Mouse (Mus musculus) ES-E14 (cell line): Measurements from ENCODE around the gene Ascc3. TPM values are rescaled to one million over a fixed set of nuclear protein-coding genes. Genes with fewer than 3 reads are reported as not detected.

Experiments
- DNase-seq: peaks from one replicate; pipeline ENCODE4 v3.0.0-alpha.2; 2013; ENCODE audit warnings: low read depth, low spot score
- H3K27ac ChIP-seq: 2 replicates; pipeline ENCODE4 v1.5.1; 2012; ENCODE audit warnings: low read depth, mild to moderate bottlenecking, low read length, moderate library complexity, mixed read lengths; ENCODE audit not compliant: poor library complexity, insufficient read depth, severe bottlenecking
- H3K36me3 ChIP-seq: 2 replicates; pipeline ENCODE4 v1.6.1; 2012; ENCODE audit warnings: mild to moderate bottlenecking, low read length, moderate library complexity, mixed read lengths; ENCODE audit not compliant: control insufficient read depth, poor library complexity, insufficient read depth, severe bottlenecking
- H3K4me1 ChIP-seq, 2 experiments: fragments of 150-350 bp in 1 of 2; sonication (generic) in 1 of 2; 2 replicates each; pipeline ENCODE4 v1.6.1; 2012; ENCODE audit warnings: low read length in 2 of 2, mild to moderate bottlenecking in 1 of 2, mixed read lengths in 1 of 2; ENCODE audit not compliant: control insufficient read depth in 2 of 2, insufficient read depth in 2 of 2, poor library complexity in 1 of 2
- H3K4me3 ChIP-seq, 2 experiments: fragments of 150-350 bp in 1 of 2; sonication (generic) in 1 of 2; 2 replicates each; pipeline ENCODE4 v1.5.1; 2012; ENCODE audit warnings: low read length in 2 of 2, low read depth in 1 of 2, mild to moderate bottlenecking in 1 of 2, mixed read lengths in 1 of 2; ENCODE audit not compliant: insufficient read depth in 1 of 2, poor library complexity in 1 of 2, severe bottlenecking in 1 of 2
- H3K9ac ChIP-seq: 2 replicates; pipeline ENCODE4 v1.6.1; 2012; ENCODE audit warnings: low read depth, mild to moderate bottlenecking, low read length, mixed read lengths; ENCODE audit not compliant: poor library complexity, insufficient read depth, severe bottlenecking
- H3K9me3 ChIP-seq: fragments of 150-350 bp; sonication (generic); 2 replicates; pipeline ENCODE4 v1.6.1; 2012; ENCODE audit warnings: low read depth, mild to moderate bottlenecking, low read length; ENCODE audit not compliant: control insufficient read depth, insufficient read depth
- CHD2 ChIP-seq: IDR thresholded peaks from 2 replicates; pipeline ENCODE4 v1.6.1; 2014; ENCODE audit warnings: mild to moderate bottlenecking, low read depth, low read length, inconsistent platforms
- HCFC1 ChIP-seq: IDR thresholded peaks from 2 replicates; pipeline ENCODE4 v1.6.1; 2012; ENCODE audit warnings: low read length, inconsistent platforms, borderline replicate concordance; ENCODE audit not compliant: insufficient read depth
- MAFK ChIP-seq: IDR thresholded peaks from 2 replicates; pipeline ENCODE4 v1.6.1; 2014; ENCODE audit warnings: mild to moderate bottlenecking, low read depth, low read length, inconsistent platforms; ENCODE audit not compliant: insufficient read depth
- ZC3H11A ChIP-seq: IDR thresholded peaks from 2 replicates; pipeline ENCODE4 v1.6.1; 2012; ENCODE audit warnings: low read depth, mild to moderate bottlenecking, inconsistent platforms, low read length, borderline replicate concordance
- ZNF384 ChIP-seq: IDR thresholded peaks from 2 replicates; pipeline ENCODE4 v1.6.1; 2012; ENCODE audit warnings: low read depth, low read length, inconsistent platforms
- in situ Hi-C, 2 experiments: fragments of 600-800 bp; cut with MboI; formaldehyde crosslinking; loops; one replicate each; pipeline ENCODE4 v1.15.1; 2025; ENCODE audit warnings: low sequenced_read_pairs in 2 of 2, inconsistent platforms in 1 of 2; ENCODE audit not compliant: unreplicated experiment in 2 of 2
- total RNA-seq: library from RNA; depleted of rRNA; stranded (reverse); fragments of 300-350 nt; gene quantifications from 2 replicates; pipeline ENCODE4 v1.2.3, GENCODE M21; 2012

The Ascc3 gene
- total RNA-seq, 1 experiment = 32.9 TPM

GRCm38 (mm10) chr10:50650612-50651011, 58.1 kb downstream of the Ascc3 start:
- no peaks in the 10 kb centered on the region for H3K9me3 ChIP-seq
- H3K9ac ChIP-seq = no peak overlapping the region
- in situ Hi-C loops = no loop called here
- no peak for DNase-seq
- TF ChIP-seq HCFC1 = no peak
- TF ChIP-seq ZNF384 = no peak
- TF ChIP-seq CHD2 = no peak
- no peak overlapping the region for H3K4me3 ChIP-seq
- H3K4me1 ChIP-seq = no peaks in the 10 kb centered on the region
- H3K36me3 ChIP-seq = no peaks in the 10 kb centered on the region; the same call in 1 of the 2 replicates
- H3K27ac ChIP-seq = no peak overlapping the region

DNA sequence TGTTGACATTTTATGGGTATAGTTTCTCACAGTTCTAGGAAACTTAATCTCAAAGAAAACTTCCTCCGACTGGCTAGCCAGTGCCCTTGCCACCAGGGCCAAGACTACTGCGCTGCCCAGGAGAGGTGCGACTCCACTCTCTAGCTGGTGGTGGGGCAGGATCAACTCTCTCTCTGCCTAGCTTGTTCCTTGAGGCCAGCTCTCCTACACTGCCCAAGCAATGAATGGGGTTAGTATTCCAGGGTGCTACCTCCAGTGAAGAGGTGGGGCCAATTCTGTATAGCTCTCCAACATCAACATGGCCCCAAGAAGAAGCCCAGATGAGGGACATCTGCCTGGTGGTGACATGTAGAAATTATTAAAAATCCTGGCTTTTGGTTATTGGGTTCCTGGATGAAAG, 61.1 kb downstream of the Ascc3 start:
- H3K9me3 ChIP-seq = no peaks in the 10 kb centered on the region
- H3K27ac ChIP-seq = no peak overlapping the region
- no peaks in the 10 kb centered on the region; the same call in 1 of the 2 replicates for H3K36me3 ChIP-seq
- in situ Hi-C loops = no loop called here
- DNase-seq = no peak
- TF ChIP-seq HCFC1 (no peak), ZNF384 (no peak), MAFK (no peak), CHD2 (no peak), ZC3H11A (no peak)
- H3K9ac ChIP-seq = no peak overlapping the region
- no peaks in the 10 kb centered on the region for H3K4me1 ChIP-seq
- H3K4me3 ChIP-seq = no peak overlapping the region

DNA sequence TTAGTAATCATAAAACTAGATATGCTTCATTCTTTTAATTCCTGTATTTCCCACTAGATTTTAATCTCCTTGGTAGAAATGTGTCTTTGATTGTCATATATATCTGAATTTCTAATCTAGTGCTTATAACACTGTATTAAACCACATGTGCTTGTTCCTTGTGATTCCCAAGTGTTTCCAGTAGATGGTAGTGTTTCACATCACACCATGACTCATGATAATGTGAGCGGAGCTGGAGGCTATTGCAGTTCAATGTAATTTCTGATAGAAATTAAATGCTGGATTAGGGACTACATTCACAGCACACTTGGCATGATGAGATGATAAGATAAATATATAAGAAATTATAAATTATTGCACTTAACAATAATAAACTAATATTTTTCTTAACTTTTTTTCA, 64.9 kb downstream of the Ascc3 start:
- TF ChIP-seq MAFK = peak; percentile 88
- no peak for TF ChIP-seq HCFC1
- H3K4me1 ChIP-seq = no peaks in the 10 kb centered on the region
- no peaks in the 10 kb centered on the region for H3K9me3 ChIP-seq
- no peak overlapping the region for H3K27ac ChIP-seq
- no peak overlapping the region for H3K4me3 ChIP-seq
- no peak for DNase-seq
- no peaks in the 10 kb centered on the region; the same call in 1 of the 2 replicates for H3K36me3 ChIP-seq
- no peak overlapping the region for H3K9ac ChIP-seq
- in situ Hi-C loops = no loop called here

- Histone ChIP-seq H3K36me3 (no peaks in the 10 kb centered on the region), H3K4me3 (no peak overlapping the region), H3K27ac (no peak overlapping the region), H3K9ac (no peak overlapping the region), H3K9me3 (no peaks in the 10 kb centered on the region), H3K4me1 (no peaks in the 10 kb centered on the region)
- in situ Hi-C loops = no loop called here
- no peak for DNase-seq
- TF ChIP-seq ZNF384 (no peak), HCFC1 (no peak), ZC3H11A (no peak), CHD2 (no peak), MAFK (no peak)
Observed at GRCm38 (mm10) chr10:50671517-50671916, 79.0 kb downstream of the Ascc3 start.

- Histone ChIP-seq H3K9me3 (no peaks in the 10 kb centered on the region), H3K4me1 (no peaks in the 10 kb centered on the region), H3K36me3 (no peaks in the 10 kb centered on the region), H3K9ac (no peak overlapping the region), H3K27ac (no peak overlapping the region), H3K4me3 (no peak overlapping the region)
- DNase-seq = no peak
- in situ Hi-C loops = no loop called here
- TF ChIP-seq CHD2 (no peak), HCFC1 (no peak), MAFK (no peak), ZNF384 (no peak), ZC3H11A (no peak)
Observed at GRCm38 (mm10) chr10:50690324-50690723, 97.9 kb downstream of the Ascc3 start.
